Mouse (Mus musculus): ENCODE measurements around the gene Dagla. TPM values are rescaled to one million over a fixed set of nuclear protein-coding genes. Genes with fewer than 3 reads are reported as not detected.
A peak's percentile ranks its signal among the peaks of the same experiment; 100 is the strongest.

The Dagla gene
- polyA plus RNA-seq, 1 experiment, result 1.8 TPM

DNA sequence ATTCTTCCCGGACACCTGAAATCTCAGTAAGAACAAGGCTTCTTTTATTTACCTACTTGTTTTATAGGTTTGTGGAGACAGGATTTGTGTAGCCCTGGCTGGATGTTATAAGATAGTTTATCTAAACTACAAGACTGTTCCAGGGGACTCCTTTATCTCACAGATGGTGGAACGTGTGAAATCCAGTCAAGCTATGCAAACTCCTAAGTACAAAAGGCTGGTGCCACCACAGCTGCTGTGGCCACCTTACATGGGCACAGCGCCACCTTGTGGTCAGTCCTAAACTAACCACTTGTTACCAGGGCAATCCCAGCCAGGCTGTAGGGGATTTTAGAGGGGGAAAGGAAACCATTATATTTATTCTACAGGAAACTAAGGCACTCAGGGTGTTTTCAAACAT is 106.0 kb downstream of the Dagla start:
- Histone ChIP-seq H3K36me3 (ENCODE audit: control insufficient read depth, insufficient read depth, low read length) (no peaks in the 10 kb centered on the region), H3K4me1 (ENCODE audit: control insufficient read depth, insufficient read depth, low read length) (no peaks in the 10 kb centered on the region), H3K4me3 (ENCODE audit: control insufficient read depth, low read depth, low read length) (no peak overlapping the region), H3K27me3 (ENCODE audit: control insufficient read depth, insufficient read depth, low read length) (no peaks in the 10 kb centered on the region), H3K27ac (ENCODE audit: control insufficient read depth, insufficient read depth, low read depth, low read length) (no peak overlapping the region)
- peak; percentile 94 for TF ChIP-seq CTCF (IDR thresholded peaks at IDR 0.05; ENCODE audit: control insufficient read depth, insufficient read depth, insufficient replicate concordance, low read depth, low read length)
- no peak for TF ChIP-seq POLR2A (IDR thresholded peaks at IDR 0.05; ENCODE audit: control insufficient read depth, low read depth, low read length)

DNA sequence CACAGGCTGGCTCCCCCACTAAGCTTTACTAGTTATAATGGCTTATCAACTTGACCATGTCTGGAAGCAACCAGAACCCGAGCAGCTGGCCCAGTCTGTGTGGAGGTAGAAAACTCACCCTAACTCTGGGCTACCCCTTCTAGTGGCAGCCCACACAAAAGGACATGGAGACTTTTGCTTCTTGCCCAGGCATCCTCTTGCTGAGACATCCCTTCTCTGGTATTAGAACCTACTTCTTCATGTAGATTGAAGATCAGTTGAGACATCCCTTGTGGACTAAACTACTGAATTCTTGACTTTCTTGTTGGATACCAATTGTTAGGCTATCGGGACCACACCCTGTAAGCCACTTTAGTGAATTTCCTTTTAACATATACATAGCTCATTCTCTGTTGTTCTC is 106.4 kb downstream of the Dagla start:
- no peaks in the 10 kb centered on the region for H3K4me1 ChIP-seq (ENCODE audit: control insufficient read depth, insufficient read depth, low read length)
- H3K36me3 ChIP-seq (ENCODE audit: control insufficient read depth, insufficient read depth, low read length), result no peaks in the 10 kb centered on the region
- no peaks in the 10 kb centered on the region for H3K27me3 ChIP-seq (ENCODE audit: control insufficient read depth, insufficient read depth, low read length)
- no peak overlapping the region for H3K4me3 ChIP-seq (ENCODE audit: control insufficient read depth, low read depth, low read length)
- TF ChIP-seq POLR2A (IDR thresholded peaks at IDR 0.05; ENCODE audit: control insufficient read depth, low read depth, low read length) (no peak), CTCF (IDR thresholded peaks at IDR 0.05; ENCODE audit: control insufficient read depth, insufficient read depth, insufficient replicate concordance, low read depth, low read length) (no peak)
- H3K27ac ChIP-seq (ENCODE audit: control insufficient read depth, insufficient read depth, low read depth, low read length), result no peak overlapping the region

DNA sequence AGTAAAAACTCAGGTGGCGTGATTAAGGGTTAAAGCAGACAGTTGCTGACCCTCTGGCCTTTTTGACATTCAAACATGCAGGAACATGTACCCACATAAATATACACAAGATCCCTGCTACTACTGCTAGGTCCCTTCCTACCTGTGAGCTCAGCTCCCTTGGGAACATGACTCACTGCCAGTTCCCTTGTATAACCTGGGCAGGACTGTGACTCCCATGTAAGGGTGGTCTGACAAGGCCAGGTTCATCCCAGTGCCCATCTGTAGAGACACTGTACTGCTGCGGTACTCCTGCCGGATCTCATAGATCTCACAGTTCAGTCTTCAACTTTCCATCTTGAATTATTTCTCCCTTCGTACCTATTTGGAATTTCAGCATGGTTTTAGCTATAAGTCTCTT is 107.5 kb downstream of the Dagla start:
- H3K36me3 ChIP-seq (ENCODE audit: control insufficient read depth, insufficient read depth, low read length), result no peaks in the 10 kb centered on the region
- TF ChIP-seq POLR2A (IDR thresholded peaks at IDR 0.05; ENCODE audit: control insufficient read depth, low read depth, low read length) (no peak), CTCF (IDR thresholded peaks at IDR 0.05; ENCODE audit: control insufficient read depth, insufficient read depth, insufficient replicate concordance, low read depth, low read length) (no peak)
- no peak overlapping the region for H3K4me3 ChIP-seq (ENCODE audit: control insufficient read depth, low read depth, low read length)
- H3K4me1 ChIP-seq (ENCODE audit: control insufficient read depth, insufficient read depth, low read length), result no peaks in the 10 kb centered on the region
- no peak overlapping the region for H3K27ac ChIP-seq (ENCODE audit: control insufficient read depth, insufficient read depth, low read depth, low read length)
- H3K27me3 ChIP-seq (ENCODE audit: control insufficient read depth, insufficient read depth, low read length), result no peaks in the 10 kb centered on the region

Other genes with a start within 250 kb of the Dagla start
- 91.5 and 97.5 TPM in 2 replicates for gene Fads2, start 203.1 kb downstream of the Dagla start, polyA plus RNA-seq (2012; rRNA removed)
- gene Fads1, start 122.0 kb downstream of the Dagla start, polyA plus RNA-seq (2012; rRNA removed), result 32.6 and 35.4 TPM in 2 replicates
- 329 and 331 TPM in 2 replicates for gene Tmem258, start 100.9 kb downstream of the Dagla start, polyA plus RNA-seq (2012; rRNA removed)
- gene Fen1, start 100.7 kb downstream of the Dagla start, polyA plus RNA-seq (2012; rRNA removed), result 28.7 and 29.7 TPM in 2 replicates
- gene Myrf, start 64.1 kb downstream of the Dagla start, polyA plus RNA-seq (2012; rRNA removed), result 3.2 and 3.9 TPM in 2 replicates
- gene Syt7, start 84.2 kb upstream of the Dagla start, polyA plus RNA-seq (2012; rRNA removed), result 10.9 and 11.0 TPM in 2 replicates
- 27.1 and 28.9 TPM in 2 replicates for gene Lrrc10b, start 152.6 kb upstream of the Dagla start, polyA plus RNA-seq (2012; rRNA removed)
- gene Ppp1r32, start 178.1 kb upstream of the Dagla start, polyA plus RNA-seq (2012; rRNA removed), result 398 and 401 TPM in 2 replicates
- 30.4 and 33.1 TPM in 2 replicates for gene Cpsf7, start 220.4 kb upstream of the Dagla start, polyA plus RNA-seq (2012; rRNA removed)
- gene Sdhaf2, start 221.3 kb upstream of the Dagla start, polyA plus RNA-seq (2012; rRNA removed), result 11.6 and 16.6 TPM in 2 replicates

Measured in testis, adult 2 months (tissue).